Comparison of ENCODE assay signal across 11 mouse cellular contexts in genomic region chr2:174116929-174117328, GRCm38 (mm10). TPM values are rescaled to one million over a fixed set of nuclear protein-coding genes. Genes with fewer than 3 reads are reported as not detected.
DNase-seq lines count a peak whose midpoint lies in the region; ATAC-seq lines count a peak whose summit lies in the region.
"Had no signal": no experiment of that assay in that cellular context is flagged by ENCODE, and none has a peak within 500 bp of the region (broad histone marks: within the 10 kb centered on the region; RNA-seq: fewer than 3 reads in every experiment).

No protein-coding gene starts in this region.

- no peak overlapping the region for H3K9ac ChIP-seq in kidney, embryonic 14.5 days (ENCODE audit: low read depth, low read length)
- H3K9ac ChIP-seq: limb, embryonic 12.5 days had no signal

- no peak overlapping the region for H3K4me3 ChIP-seq in heart, embryonic 10.5 days
- no peak overlapping the region for H3K4me3 ChIP-seq in kidney, embryonic 14.5 days (ENCODE audit: low read length)
- H3K4me3 ChIP-seq: limb, embryonic 12.5 days had no signal

- intact Hi-C loops in heart, postnatal 36 days (cut with DNase I): no loop called here

- no peak for DNase-seq in heart, embryonic 10.5 days (ENCODE audit: low spot score)
- no peak for DNase-seq in heart, postnatal 36 days
- DNase-seq in ES-CJ7 (ENCODE audit: low read depth, low spot score): peak; percentile 48
- peak; percentile 12 for DNase-seq in embryo, embryonic 9.5 days (ENCODE audit: extremely low spot score)
- DNase-seq in mesoderm, embryonic 11.5 days (ENCODE audit: low read depth, low spot score): peak; percentile 37
- DNase-seq: right cerebral cortex, postnatal 4 days had no signal

- no peaks in the 10 kb centered on the region for H3K27me3 ChIP-seq in heart, embryonic 10.5 days (ENCODE audit: insufficient read depth, poor library complexity, severe bottlenecking)
- H3K27me3 ChIP-seq in kidney, embryonic 14.5 days (ENCODE audit: control insufficient read depth, insufficient read depth, low read length): no peaks in the 10 kb centered on the region
- H3K27me3 ChIP-seq: limb, embryonic 12.5 days had no signal

- H3K4me2 ChIP-seq in kidney, embryonic 14.5 days (replicated peaks; ENCODE audit: low read depth, low read length): no peak overlapping the region
- H3K4me2 ChIP-seq: limb, embryonic 12.5 days had no signal

- no peak for ATAC-seq in cerebellum, adult (ENCODE audit: insufficient number of reproducible peaks, low FRiP score, low TSS enrichment)
- ATAC-seq in kidney, embryonic 14.5 days (ENCODE audit: low FRiP score, low TSS enrichment): no peak
- ATAC-seq in erythroid progenitor cell, adult 5-6 weeks (replicated peaks; ENCODE audit: low FRiP score, poor library complexity, severe bottlenecking): no peak

- H3K36me3 ChIP-seq in heart, embryonic 10.5 days: peaks cover 85% of the 10 kb centered on the region
- H3K36me3 ChIP-seq in kidney, embryonic 14.5 days (ENCODE audit: control insufficient read depth, insufficient read depth, low read length): peaks cover 25% of the 10 kb centered on the region

- no peaks in the 10 kb centered on the region for H3K9me3 ChIP-seq in heart, embryonic 10.5 days
- H3K9me3 ChIP-seq in kidney, embryonic 14.5 days (ENCODE audit: control insufficient read depth, low read length): no peaks in the 10 kb centered on the region
- H3K9me3 ChIP-seq: limb, embryonic 12.5 days had no signal

- 47% methylated on average over 16 of the region's 16 CpGs for WGBS in heart, embryonic 10.5 days
- WGBS in kidney, embryonic 14.5 days: 77% methylated on average over 16 of the region's 16 CpGs

- H3K4me1 ChIP-seq in heart, embryonic 10.5 days: peaks cover 21% of the 10 kb centered on the region
- peaks cover 5% of the 10 kb centered on the region; the same call in 1 of the 2 replicates for H3K4me1 ChIP-seq in kidney, embryonic 14.5 days (ENCODE audit: control insufficient read depth, insufficient read depth, low read length)

- H3K27ac ChIP-seq in heart, embryonic 10.5 days: peak overlapping the region; percentile 44; the same call in 1 of the 2 replicates
- H3K27ac ChIP-seq in kidney, embryonic 14.5 days (ENCODE audit: low read depth, low read length): no peak overlapping the region
- H3K27ac ChIP-seq: kidney, postnatal 0 days; limb, embryonic 12.5 days had no signal

RNA-seq across cellular contexts. Expression of gene Npepl1, which starts 6.8 kb away (rescaled TPM):
- polyA plus RNA-seq in heart, embryonic 10.5 days (2016; fragmentation: Nextera tagmentation; extraction: Ambion mirVana): 51.6 and 53.6 TPM in 2 replicates
- total RNA-seq in heart, postnatal 36 days (2021): 10 to 100 TPM; 71.2 to 75.8 TPM
- polyA plus RNA-seq in kidney, embryonic 14.5 days (2014; fragmentation: Nextera tagmentation; extraction: Ambion mirVana): 29.8 and 41.3 TPM in 2 replicates
- 5.4 and 12.2 TPM in 2 replicates for total RNA-seq in erythroid progenitor cell, adult 5-6 weeks (2015; ENCODE audit: low replicate concordance)
- 0.76 and 3.5 TPM in 2 replicates for total RNA-seq in erythroid progenitor cell, adult 5-6 weeks (2017; ENCODE audit: low replicate concordance)

RNA-seq across cellular contexts. Expression of gene Stx16, which starts 40.8 kb away (rescaled TPM):
- polyA plus RNA-seq in heart, embryonic 10.5 days (2016; fragmentation: Nextera tagmentation; extraction: Ambion mirVana): 10.1 and 11.9 TPM in 2 replicates
- 10 to 100 TPM; 20.5 to 23.7 TPM for total RNA-seq in heart, postnatal 36 days (2021)
- polyA plus RNA-seq in kidney, embryonic 14.5 days (2014; fragmentation: Nextera tagmentation; extraction: Ambion mirVana): 9.0 and 10.1 TPM in 2 replicates
- total RNA-seq in erythroid progenitor cell, adult 5-6 weeks (2015; ENCODE audit: low replicate concordance): 9.4 and 26.8 TPM in 2 replicates
- 7.8 and 13.2 TPM in 2 replicates for total RNA-seq in erythroid progenitor cell, adult 5-6 weeks (2017; ENCODE audit: low replicate concordance)

Comparison
In these comparisons a context has a peak if more than half of its experiments do, and no peak if none do; other contexts are left out.
1. DNase-seq: peak in ES-CJ7 (single experiment), embryo, embryonic 9.5 days (single experiment) and mesoderm, embryonic 11.5 days (single experiment); none in heart, embryonic 10.5 days (single experiment) and heart, postnatal 36 days (0 of 2).
2. RNA of gene Npepl1, which starts 6.8 kb away (total RNA-seq): 71.2 to 75.8 TPM in heart, postnatal 36 days; 0.76 to 12.2 TPM in erythroid progenitor cell, adult 5-6 weeks; every median in the first group is over 4 times any median in the second.